ENCODE assay signal across 30 mouse cellular contexts in genomic region chr9:121859345-121859744, GRCm38 (mm10). TPM values are rescaled to one million over a fixed set of nuclear protein-coding genes. Genes with fewer than 3 reads are reported as not detected.
DNase-seq lines count a peak whose midpoint lies in the region; ATAC-seq and TF ChIP-seq lines count a peak whose summit lies in the region.
"Had no signal": no experiment of that assay in that cellular context is flagged by ENCODE, and none has a peak within 500 bp of the region (broad histone marks: within the 10 kb centered on the region; RNA-seq: fewer than 3 reads in every experiment).

No protein-coding gene starts in this region.

- no peak for TF ChIP-seq RAD21 in MEL (IDR thresholded peaks at IDR 0.05; ENCODE audit: low read depth, low read length)

- H3K27ac ChIP-seq in midbrain, embryonic 11.5 days (ENCODE audit: low read depth, low read length) = no peak overlapping the region
- H3K27ac ChIP-seq in midbrain, embryonic 16.5 days (ENCODE audit: low read length) = no peak overlapping the region
- H3K27ac ChIP-seq in MEL (ENCODE audit: control insufficient read depth, low read depth, low read length) = no peak overlapping the region
- H3K27ac ChIP-seq: embryonic facial prominence, embryonic 13.5 days; embryonic facial prominence, embryonic 15.5 days; forebrain, embryonic 10.5 days; forebrain, embryonic 12.5 days had no signal

- DNase-seq in midbrain, embryonic 11.5 days (ENCODE audit: low spot score, missing footprints) = peak; percentile 76
- DNase-seq in 416B (ENCODE audit: low read depth) (peak; percentile 34), MEL (ENCODE audit: low read depth, low spot score) (peak; percentile 52)
- DNase-seq: adrenal gland, adult 2 months; adrenal gland, postnatal 10 days; adrenal gland, postnatal 25 days; B cell, adult 2 months; cerebellum, adult 11 months; cerebellum, adult 18-20 months; cerebellum, adult 8-10 months; cerebellum, adult 9-11 months; cerebellum, postnatal 14 days; cerebellum, postnatal 36 days; embryo, embryonic 11 days; forebrain, postnatal 0 days had no signal

- no peak overlapping the region for H3K4me3 ChIP-seq in midbrain, embryonic 11.5 days (ENCODE audit: low read depth, low read length)
- H3K4me3 ChIP-seq in midbrain, embryonic 16.5 days (ENCODE audit: low read depth, low read length) = no peak overlapping the region
- no peak overlapping the region for H3K4me3 ChIP-seq in MEL (ENCODE audit: control insufficient read depth in 1 of 2, insufficient read depth in 1 of 2, low read depth in 2 of 2, low read length in 2 of 2)
- H3K4me3 ChIP-seq: forebrain, embryonic 12.5 days had no signal

- H3K9me3 ChIP-seq in midbrain, embryonic 11.5 days (ENCODE audit: control insufficient read depth, low read length) = no peaks in the 10 kb centered on the region
- no peaks in the 10 kb centered on the region for H3K9me3 ChIP-seq in midbrain, embryonic 16.5 days (replicated peaks; ENCODE audit: control insufficient read depth, low read length, poor library complexity, severe bottlenecking)
- no peaks in the 10 kb centered on the region for H3K9me3 ChIP-seq in MEL (replicated peaks; ENCODE audit: insufficient read depth, low read length)
- H3K9me3 ChIP-seq: embryonic facial prominence, embryonic 13.5 days; embryonic facial prominence, embryonic 15.5 days; forebrain, embryonic 10.5 days; forebrain, embryonic 12.5 days; G1E had no signal

- H3K4me1 ChIP-seq in midbrain, embryonic 11.5 days (ENCODE audit: control insufficient read depth, insufficient read depth, low read length) = peaks cover 7% of the 10 kb centered on the region
- peaks cover 8% of the 10 kb centered on the region for H3K4me1 ChIP-seq in midbrain, embryonic 16.5 days (ENCODE audit: control insufficient read depth, insufficient read depth, low read length)
- H3K4me1 ChIP-seq in MEL (ENCODE audit: control insufficient read depth in 1 of 2, insufficient read depth in 2 of 2, low read length in 2 of 2) = peaks cover 6 to 10% of the 10 kb centered on the region in 2 experiments

- H3K79me2 ChIP-seq in MEL (ENCODE audit: control insufficient read depth, insufficient read depth, low read length, poor library complexity) = peaks cover 21% of the 10 kb centered on the region

- TF ChIP-seq POLR2A in MEL (IDR thresholded peaks at IDR 0.05; ENCODE audit: control insufficient read depth in 1 of 2, insufficient read depth in 1 of 2, low read depth in 1 of 2, low read length in 2 of 2, poor library complexity in 1 of 2) = no peak

- H3K4me2 ChIP-seq in midbrain, embryonic 11.5 days = no peak overlapping the region
- H3K4me2 ChIP-seq in midbrain, embryonic 16.5 days (ENCODE audit: low read length) = no peak overlapping the region
- H3K4me2 ChIP-seq: embryonic facial prominence, embryonic 13.5 days; embryonic facial prominence, embryonic 15.5 days had no signal

- ATAC-seq in midbrain, embryonic 11.5 days (ENCODE audit: low FRiP score) = no peak
- ATAC-seq in midbrain, embryonic 16.5 days = no peak
- no peak for ATAC-seq in frontal cortex, adult (ENCODE audit: low TSS enrichment)
- ATAC-seq: CD4-positive, CD25-positive, alpha-beta regulatory T cell, adult 4 months; forebrain, embryonic 14.5 days; forebrain, postnatal 0 days had no signal

- TF ChIP-seq EP300 in MEL (IDR thresholded peaks at IDR 0.05; ENCODE audit: low read depth in 1 of 2, low read length in 2 of 2) = peak; percentile 40 to 47; a peak in 3 of 4 replicates

- no peaks in the 10 kb centered on the region for H3K36me3 ChIP-seq in midbrain, embryonic 11.5 days (ENCODE audit: control insufficient read depth, insufficient read depth, low read length)
- H3K36me3 ChIP-seq in midbrain, embryonic 16.5 days (ENCODE audit: control insufficient read depth, insufficient read depth, low read length) = no peaks in the 10 kb centered on the region
- H3K36me3 ChIP-seq in MEL (ENCODE audit: control insufficient read depth in 1 of 2, insufficient read depth in 2 of 2, low read length in 2 of 2) = peaks cover 0 to 20% of the 10 kb centered on the region in 2 experiments; a peak in 3 of 4 replicates
- H3K36me3 ChIP-seq: embryonic facial prominence, embryonic 15.5 days; forebrain, embryonic 12.5 days had no signal

- WGBS in midbrain, embryonic 11.5 days = 92% methylated on average over 2 of the region's 2 CpGs
- 96% methylated on average over 2 of the region's 2 CpGs for WGBS in midbrain, embryonic 16.5 days

- no peak for TF ChIP-seq CTCF in MEL (IDR thresholded peaks at IDR 0.05 in 2 of 3, conservative IDR thresholded peaks at IDR 0.05 in 1 of 3; ENCODE audit: control insufficient read depth in 1 of 3, insufficient read depth in 1 of 3, low read depth in 2 of 3, low read length in 3 of 3, poor library complexity in 1 of 3, severe bottlenecking in 1 of 3)

- H3K27me3 ChIP-seq in midbrain, embryonic 11.5 days (ENCODE audit: control insufficient read depth, insufficient read depth, low read length) = no peaks in the 10 kb centered on the region
- no peaks in the 10 kb centered on the region for H3K27me3 ChIP-seq in midbrain, embryonic 16.5 days (ENCODE audit: control insufficient read depth, insufficient read depth, low read depth, low read length)
- no peaks in the 10 kb centered on the region for H3K27me3 ChIP-seq in MEL (ENCODE audit: control insufficient read depth in 1 of 2, insufficient read depth in 2 of 2, low read length in 2 of 2)
- H3K27me3 ChIP-seq: CH12.LX; embryonic facial prominence, embryonic 13.5 days; embryonic facial prominence, embryonic 15.5 days; forebrain, embryonic 12.5 days had no signal

- H3K9ac ChIP-seq in midbrain, embryonic 11.5 days (ENCODE audit: low read length) = no peak overlapping the region
- H3K9ac ChIP-seq in midbrain, embryonic 16.5 days (ENCODE audit: low read depth, low read length) = no peak overlapping the region
- no peak overlapping the region for H3K9ac ChIP-seq in MEL (ENCODE audit: control insufficient read depth, low read depth, low read length, poor library complexity, severe bottlenecking)
- H3K9ac ChIP-seq: embryonic facial prominence, embryonic 13.5 days; embryonic facial prominence, embryonic 15.5 days; forebrain, embryonic 12.5 days; forebrain, postnatal 0 days had no signal

TF ChIP-seq in MEL, 35 proteins besides CTCF, POLR2A, EP300 and RAD21:
- no peak for TF ChIP-seq ZMIZ1 (IDR thresholded peaks at IDR 0.05; ENCODE audit: low read depth, low read length)
- TF ChIP-seq POLR2AphosphoS2 (IDR thresholded peaks at IDR 0.05; ENCODE audit: low read length) = no peak
- no peak for TF ChIP-seq BHLHE40 (IDR thresholded peaks at IDR 0.05; ENCODE audit: borderline replicate concordance, low read depth, low read length)
- TF ChIP-seq GATA1 (IDR thresholded peaks at IDR 0.05; ENCODE audit: low read depth, low read length) = peak; percentile 55; the same call in 1 of the 2 replicates
- no peak for TF ChIP-seq TBP (IDR thresholded peaks at IDR 0.05; ENCODE audit: low read depth, low read length)
- TF ChIP-seq TCF12 (IDR thresholded peaks at IDR 0.05; ENCODE audit: low read depth, low read length) = peak; percentile 23; the same call in 1 of the 2 replicates
- no peak for TF ChIP-seq MAZ (IDR thresholded peaks at IDR 0.05; ENCODE audit: low read depth, low read length)
- peak; percentile 26; the same call in 1 of the 2 replicates for TF ChIP-seq TAL1 (IDR thresholded peaks at IDR 0.05; ENCODE audit: low read length)
- no peak for TF ChIP-seq ELF1 (IDR thresholded peaks at IDR 0.05; ENCODE audit: low read depth, low read length)

RNA-seq across cellular contexts. Expression of gene Higd1a, which starts 1.2 kb away (rescaled TPM):
- 159 and 170 TPM in 2 replicates for polyA plus RNA-seq in midbrain, embryonic 11.5 days (2014; fragmentation: Nextera tagmentation; extraction: Ambion mirVana)
- polyA plus RNA-seq in midbrain, embryonic 16.5 days (2015; fragmentation: Nextera tagmentation; extraction: Ambion mirVana) = 143 and 154 TPM in 2 replicates
- total RNA-seq in MEL (2012; rRNA removed) = 142 and 248 TPM in 2 replicates
- polyA plus RNA-seq in MEL (2012; ENCODE audit: insufficient read depth in 1 of 2, insufficient read length in 2 of 2, low read depth in 1 of 2, low replicate concordance in 2 of 2, missing spikeins in 1 of 2) = 100 to 1,000 TPM in 1 of 2 experiments, not detected in 1; 177 TPM

RNA-seq across cellular contexts. Expression of gene Ccdc13, which starts 20.1 kb away (rescaled TPM):
- polyA plus RNA-seq in midbrain, embryonic 11.5 days (2014; fragmentation: Nextera tagmentation; extraction: Ambion mirVana) = 1.5 and 2.0 TPM in 2 replicates
- polyA plus RNA-seq in midbrain, embryonic 16.5 days (2015; fragmentation: Nextera tagmentation; extraction: Ambion mirVana) = 5.1 and 6.8 TPM in 2 replicates
- total RNA-seq in MEL (2012; rRNA removed) = not detected in 2 replicates
- not detected for polyA plus RNA-seq in MEL (2012; ENCODE audit: insufficient read depth in 1 of 2, insufficient read length in 2 of 2, low read depth in 1 of 2, low replicate concordance in 2 of 2, missing spikeins in 1 of 2)
- total RNA-seq: common myeloid progenitor, adult 5-6 weeks had no signal
- polyA plus RNA-seq: CD4-positive, CD25-positive, alpha-beta regulatory T cell, adult 4 months; erythroblast, embryonic 14.5 days had no signal

RNA-seq across cellular contexts. Expression of gene Ackr2, which starts 38.8 kb away (rescaled TPM):
- 1.6 and 1.7 TPM in 2 replicates for polyA plus RNA-seq in midbrain, embryonic 11.5 days (2014; fragmentation: Nextera tagmentation; extraction: Ambion mirVana)
- polyA plus RNA-seq in midbrain, embryonic 16.5 days (2015; fragmentation: Nextera tagmentation; extraction: Ambion mirVana) = 3.2 and 3.3 TPM in 2 replicates
- total RNA-seq in MEL (2012; rRNA removed) = not detected in 2 replicates
- polyA plus RNA-seq in MEL (2012; ENCODE audit: insufficient read depth in 1 of 2, insufficient read length in 2 of 2, low read depth in 1 of 2, low replicate concordance in 2 of 2, missing spikeins in 1 of 2) = not detected
- total RNA-seq: common myeloid progenitor, adult 5-6 weeks had no signal
- polyA plus RNA-seq: CD4-positive, CD25-positive, alpha-beta regulatory T cell, adult 4 months; embryonic facial prominence, embryonic 13.5 days; erythroblast, embryonic 14.5 days; G1E had no signal

RNA-seq across cellular contexts. Expression of gene Cyp8b1, which starts 56.8 kb away (rescaled TPM):
- not detected in 2 replicates for polyA plus RNA-seq in midbrain, embryonic 11.5 days (2014; fragmentation: Nextera tagmentation; extraction: Ambion mirVana)
- not detected in 2 replicates for polyA plus RNA-seq in midbrain, embryonic 16.5 days (2015; fragmentation: Nextera tagmentation; extraction: Ambion mirVana)
- total RNA-seq in MEL (2012; rRNA removed) = not detected in 2 replicates
- not detected for polyA plus RNA-seq in MEL (2012; ENCODE audit: insufficient read depth in 1 of 2, insufficient read length in 2 of 2, low read depth in 1 of 2, low replicate concordance in 2 of 2, missing spikeins in 1 of 2)
- total RNA-seq: CH12.LX; common myeloid progenitor, adult 5-6 weeks; forebrain, postnatal 0 days; G1E had no signal
- polyA plus RNA-seq: brain, embryonic 14.5 days; CD4-positive, CD25-positive, alpha-beta regulatory T cell, adult 4 months; embryonic facial prominence, embryonic 11.5 days; embryonic facial prominence, embryonic 13.5 days; embryonic facial prominence, embryonic 15.5 days; erythroblast, embryonic 14.5 days; forebrain, embryonic 10.5 days; forebrain, embryonic 12.5 days; forebrain, embryonic 14.5 days; forebrain, postnatal 0 days; frontal cortex, adult 2 months; G1E had no signal
